In genomic region chr7:45091001-45091990, GRCm38 (mm10) we compare ENCODE assay signal across 8 mouse cellular contexts. TPM values are rescaled to one million over a fixed set of nuclear protein-coding genes. Genes with fewer than 3 reads are reported as not detected.
DNase-seq lines count a peak whose midpoint lies in the region; ATAC-seq and TF ChIP-seq lines count a peak whose summit lies in the region.

No protein-coding gene starts in this region.

- H3K9ac ChIP-seq in forebrain, embryonic 11.5 days (ENCODE audit: low read length), result peak overlapping the region; percentile 58
- H3K9ac ChIP-seq in hindbrain, postnatal 0 days (replicated peaks; ENCODE audit: low read length), result peak overlapping the region; percentile 44
- peak overlapping the region; percentile 56 for H3K9ac ChIP-seq in midbrain, embryonic 11.5 days (ENCODE audit: low read length)

- no peak for TF ChIP-seq POLR2A in spleen, adult 2 months (IDR thresholded peaks at IDR 0.05; ENCODE audit: low read depth, low read length)

- 12% methylated on average over 35 of the region's 35 CpGs for WGBS in spleen, adult 2 months
- 16% methylated on average over 35 of the region's 35 CpGs for WGBS in forebrain, embryonic 11.5 days
- 14% methylated on average over 35 of the region's 35 CpGs for WGBS in hindbrain, postnatal 0 days
- 15% methylated on average over 35 of the region's 35 CpGs for WGBS in midbrain, embryonic 11.5 days

- H3K4me1 ChIP-seq in spleen, adult 2 months (ENCODE audit: control insufficient read depth, insufficient read depth, insufficient read length), result peaks cover 2% of the 10 kb centered on the region
- peaks cover 3% of the 10 kb centered on the region; the same call in 1 of the 2 replicates for H3K4me1 ChIP-seq in forebrain, embryonic 11.5 days (replicated peaks; ENCODE audit: control insufficient read depth, insufficient read depth, low read length)
- no peaks in the 10 kb centered on the region for H3K4me1 ChIP-seq in hindbrain, postnatal 0 days (ENCODE audit: insufficient read depth, low read length)
- peaks cover 9% of the 10 kb centered on the region for H3K4me1 ChIP-seq in midbrain, embryonic 11.5 days (ENCODE audit: control insufficient read depth, insufficient read depth, low read length)

- no peak for DNase-seq in spleen, adult 2 months (ENCODE audit: low read depth in 1 of 2, low spot score in 2 of 2)
- no peak for DNase-seq in spleen, postnatal 10 days (ENCODE audit: low spot score in 2 of 2)
- DNase-seq in forebrain, embryonic 11.5 days (ENCODE audit: low spot score), result peak; percentile 65
- no peak for DNase-seq in hindbrain, postnatal 0 days (ENCODE audit: low spot score)
- peak; percentile 88 for DNase-seq in midbrain, embryonic 11.5 days (ENCODE audit: low spot score, missing footprints)
- DNase-seq in right cerebral cortex, postnatal 14 days, result no peak
- no peak for DNase-seq in urinary bladder, adult 2 months (ENCODE audit: low spot score)
- no peak for DNase-seq in left cerebral cortex, adult 18-20 months (ENCODE audit: low spot score in 2 of 2)

- peak overlapping the region; percentile 38; the same call in 1 of the 2 replicates for H3K4me3 ChIP-seq in spleen, adult 2 months (ENCODE audit: extremely low read depth, insufficient read depth, insufficient read length)
- H3K4me3 ChIP-seq in forebrain, embryonic 11.5 days (ENCODE audit: low read depth, low read length), result peak overlapping the region; percentile 46
- peak overlapping the region; percentile 37 for H3K4me3 ChIP-seq in hindbrain, postnatal 0 days (ENCODE audit: low read length)
- H3K4me3 ChIP-seq in midbrain, embryonic 11.5 days (ENCODE audit: low read depth, low read length), result peak overlapping the region; percentile 44

- no peaks in the 10 kb centered on the region for H3K9me3 ChIP-seq in forebrain, embryonic 11.5 days (ENCODE audit: control insufficient read depth, low read length)
- no peaks in the 10 kb centered on the region for H3K9me3 ChIP-seq in hindbrain, postnatal 0 days (ENCODE audit: low read length)
- no peaks in the 10 kb centered on the region for H3K9me3 ChIP-seq in midbrain, embryonic 11.5 days (ENCODE audit: control insufficient read depth, low read length)

- peak overlapping the region; percentile 64 for H3K4me2 ChIP-seq in forebrain, embryonic 11.5 days (ENCODE audit: low read depth, low read length, severe bottlenecking)
- peak overlapping the region; percentile 61 for H3K4me2 ChIP-seq in hindbrain, postnatal 0 days (ENCODE audit: low read depth, low read length)
- H3K4me2 ChIP-seq in midbrain, embryonic 11.5 days, result peak overlapping the region; percentile 64

- ATAC-seq in forebrain, embryonic 11.5 days (replicated peaks; ENCODE audit: low FRiP score), result peak; percentile 44; the same call in 1 of the 2 replicates
- peak; percentile 16; the same call in 1 of the 2 replicates for ATAC-seq in hindbrain, postnatal 0 days
- peak; percentile 36 for ATAC-seq in midbrain, embryonic 11.5 days (ENCODE audit: low FRiP score)

- no peaks in the 10 kb centered on the region for H3K27me3 ChIP-seq in spleen, adult 2 months (ENCODE audit: control insufficient read depth, insufficient read depth, low read length)
- H3K27me3 ChIP-seq in forebrain, embryonic 11.5 days (ENCODE audit: control insufficient read depth, insufficient read depth, low read length), result no peaks in the 10 kb centered on the region
- no peaks in the 10 kb centered on the region for H3K27me3 ChIP-seq in hindbrain, postnatal 0 days (ENCODE audit: insufficient read depth, low read length)
- no peaks in the 10 kb centered on the region; the same call in 1 of the 2 replicates for H3K27me3 ChIP-seq in midbrain, embryonic 11.5 days (ENCODE audit: control insufficient read depth, insufficient read depth, low read length)

- no peaks in the 10 kb centered on the region; the same call in 1 of the 2 replicates for H3K36me3 ChIP-seq in spleen, adult 2 months (ENCODE audit: control insufficient read depth, insufficient read depth, low read length)
- peaks cover 5% of the 10 kb centered on the region; the same call in 1 of the 2 replicates for H3K36me3 ChIP-seq in forebrain, embryonic 11.5 days (ENCODE audit: control insufficient read depth, insufficient read depth, low read length)
- no peaks in the 10 kb centered on the region for H3K36me3 ChIP-seq in hindbrain, postnatal 0 days (ENCODE audit: insufficient read depth, low read length)
- no peaks in the 10 kb centered on the region; the same call in 1 of the 2 replicates for H3K36me3 ChIP-seq in midbrain, embryonic 11.5 days (ENCODE audit: control insufficient read depth, insufficient read depth, low read length)

- peak overlapping the region; percentile 23 for H3K27ac ChIP-seq in spleen, adult 2 months (ENCODE audit: insufficient read depth, low read length)
- H3K27ac ChIP-seq in forebrain, embryonic 11.5 days (ENCODE audit: low read depth, low read length), result no peak overlapping the region
- H3K27ac ChIP-seq in hindbrain, postnatal 0 days, result peak overlapping the region; percentile 41; the same call in 1 of the 2 replicates
- no peak overlapping the region for H3K27ac ChIP-seq in midbrain, embryonic 11.5 days (ENCODE audit: low read depth, low read length)

- TF ChIP-seq CTCF in spleen, adult 2 months (IDR thresholded peaks at IDR 0.05; ENCODE audit: extremely low read depth, insufficient read depth, insufficient read length, insufficient replicate concordance), result no peak
- TF ChIP-seq CTCF in hindbrain, postnatal 0 days (IDR thresholded peaks at IDR 0.05; ENCODE audit: low read depth), result no peak

RNA-seq across cellular contexts. Expression of gene Rcn3, which starts 0.7 kb away (rescaled TPM):
- 96.5 and 100 TPM in 2 replicates for polyA plus RNA-seq in spleen, adult 2 months (2012; rRNA removed)
- 110 and 118 TPM in 2 replicates for polyA plus RNA-seq in forebrain, embryonic 11.5 days (2014; fragmentation: Nextera tagmentation; extraction: Ambion mirVana)
- 42.9 and 45.1 TPM in 2 replicates for total RNA-seq in hindbrain, postnatal 0 days (2014; rRNA removed)
- polyA plus RNA-seq in hindbrain, postnatal 0 days (2015; fragmentation: Nextera tagmentation; extraction: Ambion mirVana), result 39.3 and 42.0 TPM in 2 replicates
- 121 and 123 TPM in 2 replicates for polyA plus RNA-seq in midbrain, embryonic 11.5 days (2014; fragmentation: Nextera tagmentation; extraction: Ambion mirVana)
- 277 and 317 TPM in 2 replicates for polyA plus RNA-seq in urinary bladder, adult 2 months (2012; rRNA removed)
- 1 to 10 TPM; 5.9 to 6.0 TPM for total RNA-seq in left cerebral cortex, adult 18-20 months (2021)

RNA-seq across cellular contexts. Expression of gene Fcgrt, which starts 12.4 kb away (rescaled TPM):
- polyA plus RNA-seq in spleen, adult 2 months (2012; rRNA removed), result 64.4 and 75.4 TPM in 2 replicates
- polyA plus RNA-seq in forebrain, embryonic 11.5 days (2014; fragmentation: Nextera tagmentation; extraction: Ambion mirVana), result 7.1 and 7.3 TPM in 2 replicates
- total RNA-seq in hindbrain, postnatal 0 days (2014; rRNA removed), result 32.9 and 43.6 TPM in 2 replicates
- 43.8 and 45.9 TPM in 2 replicates for polyA plus RNA-seq in hindbrain, postnatal 0 days (2015; fragmentation: Nextera tagmentation; extraction: Ambion mirVana)
- 16.1 and 18.3 TPM in 2 replicates for polyA plus RNA-seq in midbrain, embryonic 11.5 days (2014; fragmentation: Nextera tagmentation; extraction: Ambion mirVana)
- polyA plus RNA-seq in urinary bladder, adult 2 months (2012; rRNA removed), result 144 and 157 TPM in 2 replicates
- 10 to 100 TPM; 19.6 to 20.1 TPM for total RNA-seq in left cerebral cortex, adult 18-20 months (2021)

RNA-seq across cellular contexts. Expression of gene Prrg2, which starts 28.8 kb away (rescaled TPM):
- polyA plus RNA-seq in spleen, adult 2 months (2012; rRNA removed), result 19.9 and 27.6 TPM in 2 replicates
- polyA plus RNA-seq in forebrain, embryonic 11.5 days (2014; fragmentation: Nextera tagmentation; extraction: Ambion mirVana), result 14.2 and 18.4 TPM in 2 replicates
- 10.5 and 12.4 TPM in 2 replicates for total RNA-seq in hindbrain, postnatal 0 days (2014; rRNA removed)
- 15.3 and 17.2 TPM in 2 replicates for polyA plus RNA-seq in hindbrain, postnatal 0 days (2015; fragmentation: Nextera tagmentation; extraction: Ambion mirVana)
- 12.7 and 13.5 TPM in 2 replicates for polyA plus RNA-seq in midbrain, embryonic 11.5 days (2014; fragmentation: Nextera tagmentation; extraction: Ambion mirVana)
- polyA plus RNA-seq in urinary bladder, adult 2 months (2012; rRNA removed), result 37.6 and 46.5 TPM in 2 replicates
- total RNA-seq in left cerebral cortex, adult 18-20 months (2021), result 1 to 10 TPM; 6.2 to 9.2 TPM

RNA-seq across cellular contexts. Expression of gene Nosip, which starts 29.1 kb away (rescaled TPM):
- 67.9 and 95.7 TPM in 2 replicates for polyA plus RNA-seq in spleen, adult 2 months (2012; rRNA removed)
- 52.6 and 64.0 TPM in 2 replicates for polyA plus RNA-seq in forebrain, embryonic 11.5 days (2014; fragmentation: Nextera tagmentation; extraction: Ambion mirVana)
- total RNA-seq in hindbrain, postnatal 0 days (2014; rRNA removed), result 72.9 and 83.1 TPM in 2 replicates
- 64.5 and 67.4 TPM in 2 replicates for polyA plus RNA-seq in hindbrain, postnatal 0 days (2015; fragmentation: Nextera tagmentation; extraction: Ambion mirVana)
- polyA plus RNA-seq in midbrain, embryonic 11.5 days (2014; fragmentation: Nextera tagmentation; extraction: Ambion mirVana), result 53.2 and 56.7 TPM in 2 replicates
- 59.9 and 69.6 TPM in 2 replicates for polyA plus RNA-seq in urinary bladder, adult 2 months (2012; rRNA removed)
- total RNA-seq in left cerebral cortex, adult 18-20 months (2021), result 10 to 100 TPM; 51.9 to 59.7 TPM

RNA-seq across cellular contexts. Expression of gene Rps11, which starts 32.9 kb away (rescaled TPM):
- 273 and 325 TPM in 2 replicates for polyA plus RNA-seq in spleen, adult 2 months (2012; rRNA removed)
- 1,418 and 1,481 TPM in 2 replicates for polyA plus RNA-seq in forebrain, embryonic 11.5 days (2014; fragmentation: Nextera tagmentation; extraction: Ambion mirVana)
- total RNA-seq in hindbrain, postnatal 0 days (2014; rRNA removed), result 743 and 824 TPM in 2 replicates
- polyA plus RNA-seq in hindbrain, postnatal 0 days (2015; fragmentation: Nextera tagmentation; extraction: Ambion mirVana), result 768 and 794 TPM in 2 replicates
- polyA plus RNA-seq in midbrain, embryonic 11.5 days (2014; fragmentation: Nextera tagmentation; extraction: Ambion mirVana), result 1,376 and 1,392 TPM in 2 replicates
- 903 and 1,312 TPM in 2 replicates for polyA plus RNA-seq in urinary bladder, adult 2 months (2012; rRNA removed)
- total RNA-seq in left cerebral cortex, adult 18-20 months (2021), result 100 to 1,000 TPM; 474 to 479 TPM

Comparison
In these comparisons a context has a peak if more than half of its experiments do, and no peak if none do; other contexts are left out.
1. DNase-seq: peak in forebrain, embryonic 11.5 days (single experiment) and midbrain, embryonic 11.5 days (single experiment); none in spleen, adult 2 months (0 of 2), spleen, postnatal 10 days (0 of 2), hindbrain, postnatal 0 days (single experiment), right cerebral cortex, postnatal 14 days (single experiment), urinary bladder, adult 2 months (single experiment) and left cerebral cortex, adult 18-20 months (0 of 2).
2. H3K27ac ChIP-seq: peak in spleen, adult 2 months (single experiment) and hindbrain, postnatal 0 days (single experiment); none in forebrain, embryonic 11.5 days (single experiment) and midbrain, embryonic 11.5 days (single experiment).
3. Peak in every context shown above with its lines, with median percentiles within 50 percentile points of each other: H3K4me3 ChIP-seq, ATAC-seq, H3K4me2 ChIP-seq and H3K9ac ChIP-seq.